Mouse (Mus musculus) lung, adult 18-20 months (tissue): Measurements from ENCODE around the gene Gucy2d.

Source experiments
- DNase-seq, 2 experiments: peaks; one replicate each; pipeline ENCODE4 v3.0.0; 2022; ENCODE audit warnings: mixed read lengths in 2 of 2

Gucy2d gene

GRCm38 (mm10) chr7:98439956-98440466 lies at the start of gene Gucy2d:
Gene Gucy2d (plus strand): TSS chr7:98440416.
- no peak for DNase-seq

- no peak for DNase-seq
These were observed 49.7 kb upstream of the Gucy2d start for GRCm38 (mm10) chr7:98390486-98390885.

- DNase-seq, result no peak
These were observed 48.8 kb upstream of the Gucy2d start for GRCm38 (mm10) chr7:98391351-98391936.

GRCm38 (mm10) chr7:98392466-98393201 lies 47.6 kb upstream of the Gucy2d start:
- peak in 1 of 2 experiments; percentile 41 for DNase-seq

GRCm38 (mm10) chr7:98402582-98403574 lies 37.3 kb upstream of the Gucy2d start:
- peak in 1 of 2 experiments; percentile 0 for DNase-seq

- DNase-seq, result no peak
These were observed 36.2 kb upstream of the Gucy2d start for GRCm38 (mm10) chr7:98403996-98404395.

- DNase-seq, result no peak
These were observed 32.6 kb upstream of the Gucy2d start for GRCm38 (mm10) chr7:98407615-98408014.

- no peak for DNase-seq
These were observed 27.1 kb upstream of the Gucy2d start for GRCm38 (mm10) chr7:98413115-98413514.

GRCm38 (mm10) chr7:98415550-98415949 lies 24.7 kb upstream of the Gucy2d start:
- peak; percentile 36 to 39 for DNase-seq

GRCm38 (mm10) chr7:98416020-98416419 lies 24.2 kb upstream of the Gucy2d start:
- DNase-seq, result no peak

- DNase-seq, result no peak
These were observed 22.0 kb upstream of the Gucy2d start for GRCm38 (mm10) chr7:98418031-98418805.

- DNase-seq, result no peak
These were observed 20.9 kb upstream of the Gucy2d start for GRCm38 (mm10) chr7:98419366-98419765.

GRCm38 (mm10) chr7:98423546-98423945 lies 16.7 kb upstream of the Gucy2d start:
- no peak for DNase-seq

- no peak for DNase-seq
These were observed 15.8 kb upstream of the Gucy2d start for GRCm38 (mm10) chr7:98424396-98424795.

GRCm38 (mm10) chr7:98425551-98425950 lies 14.7 kb upstream of the Gucy2d start:
- no peak for DNase-seq

- no peak for DNase-seq
These were observed 13.6 kb upstream of the Gucy2d start for GRCm38 (mm10) chr7:98426641-98427040.

GRCm38 (mm10) chr7:98427115-98427835 lies 12.9 kb upstream of the Gucy2d start:
- no peak for DNase-seq

- no peak for DNase-seq
These were observed 10.6 kb upstream of the Gucy2d start for GRCm38 (mm10) chr7:98429579-98429978.

- peak; percentile 42 to 69 for DNase-seq
These were observed 9.4 kb upstream of the Gucy2d start for GRCm38 (mm10) chr7:98430785-98431184.

GRCm38 (mm10) chr7:98437629-98438028 lies 2.6 kb upstream of the Gucy2d start:
- peak in 1 of 2 experiments; percentile 28 for DNase-seq

GRCm38 (mm10) chr7:98446873-98447272 lies 6.7 kb downstream of the Gucy2d start:
- peak in 1 of 2 experiments; percentile 8 for DNase-seq
